Mouse (Mus musculus): ENCODE results near the gene Obp2b.

The Obp2b gene

GRCm38 (mm10) chr2:25779076-25779475 lies 42.3 kb downstream of the Obp2b start:
- peak; percentile 57 for DNase-seq (ENCODE audit: low spot score)

- DNase-seq (ENCODE audit: low spot score), result no peak
Measured at GRCm38 (mm10) chr2:25780921-25781320, 44.1 kb downstream of the Obp2b start.

DNA sequence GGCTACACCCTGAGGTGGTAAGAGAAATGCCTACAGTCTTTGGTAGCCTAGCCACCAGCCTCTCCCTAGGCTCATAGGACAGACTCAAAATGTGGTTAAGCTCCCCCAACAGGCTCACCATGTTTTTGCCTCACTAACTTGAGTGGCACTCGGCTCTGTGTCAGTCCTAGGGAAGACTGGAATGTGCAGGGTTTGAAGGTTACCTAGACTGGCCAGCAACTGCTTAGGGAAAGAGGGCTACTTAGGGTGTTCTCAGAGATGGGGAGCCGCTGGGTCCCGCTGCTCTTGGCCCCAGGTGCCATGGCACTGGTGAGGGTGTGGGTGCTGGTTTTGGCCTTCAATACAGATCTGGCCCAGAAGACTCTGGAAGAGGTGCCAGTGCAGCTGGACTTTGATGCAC lies 45.1 kb downstream of the Obp2b start, which contains the start of gene Gm13539:
TSS of gene Gm13539 (plus strand) at position 301 of the 400 bp plus-strand sequence.
- DNase-seq (ENCODE audit: low spot score), result no peak

- no peak for DNase-seq (ENCODE audit: low spot score)
Measured at GRCm38 (mm10) chr2:25785573-25786322, 48.9 kb downstream of the Obp2b start.

DNA sequence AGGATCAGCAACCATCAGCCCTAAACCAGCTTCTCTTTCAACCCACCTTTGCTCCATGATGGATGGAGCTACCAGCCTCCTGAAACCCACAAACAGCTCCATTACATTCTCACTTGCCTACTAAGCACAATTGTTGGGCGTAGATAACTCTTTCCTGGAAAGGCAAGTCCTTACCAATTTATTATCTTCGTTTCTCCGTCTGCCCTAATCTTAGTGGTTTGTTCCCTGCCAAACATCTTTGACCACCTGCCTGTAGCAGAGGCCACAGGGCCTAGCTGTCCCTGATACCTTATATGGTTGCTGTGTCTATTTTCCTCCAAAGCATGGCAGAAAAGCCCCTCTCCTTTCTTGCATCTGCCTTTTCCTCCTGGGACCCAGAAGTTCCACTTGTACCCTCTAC lies 52.3 kb downstream of the Obp2b start:
- DNase-seq (ENCODE audit: low spot score), result no peak
